Mouse (Mus musculus) olfactory bulb, adult 2 months (tissue): Measurements from ENCODE around the gene Tfam.

Experiments used
- CTCF ChIP-seq: fragments of 200-500 bp; IDR thresholded peaks from 2 replicates; pipeline ENCODE4 v1.5.1; 2012; ENCODE audit warnings: low read depth, mild to moderate bottlenecking, low read length, moderate library complexity; ENCODE audit not compliant: insufficient read depth
- POLR2A ChIP-seq: fragments of 200-500 bp; IDR thresholded peaks from 2 replicates; pipeline ENCODE4 v1.6.1; 2012; ENCODE audit warnings: mild to moderate bottlenecking, low read depth, low read length, moderate library complexity; ENCODE audit not compliant: insufficient read depth

GRCm38 (mm10) chr10:71258516-71258915, 20.4 kb upstream of the Tfam start:
- no peak for TF ChIP-seq POLR2A
- no peak for TF ChIP-seq CTCF
